Mouse (Mus musculus) lung, adult 18-20 months (tissue): Measurements from ENCODE around the gene Hoxd8.
A peak's percentile ranks its signal among the peaks of the same experiment; 100 is the strongest.

Experiments used
- DNase-seq, 2 experiments: peaks; one replicate each; pipeline ENCODE4 v3.0.0; 2022; ENCODE audit warnings: mixed read lengths in 2 of 2

The Hoxd8 gene

DNA sequence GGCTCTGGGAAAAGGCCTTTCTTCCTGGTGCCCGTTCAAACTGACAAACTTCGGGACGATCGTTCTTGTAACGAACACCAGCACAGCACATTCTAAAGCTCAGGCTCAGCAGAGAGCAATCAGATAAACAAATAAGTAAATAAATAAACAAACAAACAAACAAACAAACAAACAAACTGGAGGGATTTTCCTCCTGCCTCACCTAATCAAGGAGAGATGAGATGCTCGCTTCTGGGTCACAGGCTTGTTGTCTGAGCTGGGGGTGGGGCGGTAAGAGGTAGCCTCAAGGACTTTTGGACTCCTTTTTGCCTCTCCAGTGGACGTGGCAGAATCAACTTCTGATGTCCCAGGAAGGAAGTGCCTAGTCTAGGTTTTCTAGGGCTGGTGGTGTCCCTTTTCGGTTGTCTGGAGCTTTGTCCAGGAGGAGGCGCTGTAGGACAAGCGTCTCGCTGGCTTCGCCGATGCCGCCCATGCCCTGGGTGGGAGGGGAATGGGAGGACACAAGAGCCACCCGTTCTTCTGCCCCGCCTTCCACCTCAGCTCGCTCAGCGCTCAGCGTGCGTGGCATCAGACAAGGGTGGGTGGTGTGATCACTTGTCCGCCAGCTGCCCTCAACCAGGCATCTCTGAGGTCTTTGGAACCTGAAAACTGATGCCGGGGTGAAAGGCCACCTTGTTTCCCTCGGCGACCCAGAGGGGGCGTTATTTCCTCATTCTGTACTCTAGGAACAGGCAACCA is 11.3 kb downstream of the Hoxd8 start:
- DNase-seq, result peak; percentile 66 to 77

DNA sequence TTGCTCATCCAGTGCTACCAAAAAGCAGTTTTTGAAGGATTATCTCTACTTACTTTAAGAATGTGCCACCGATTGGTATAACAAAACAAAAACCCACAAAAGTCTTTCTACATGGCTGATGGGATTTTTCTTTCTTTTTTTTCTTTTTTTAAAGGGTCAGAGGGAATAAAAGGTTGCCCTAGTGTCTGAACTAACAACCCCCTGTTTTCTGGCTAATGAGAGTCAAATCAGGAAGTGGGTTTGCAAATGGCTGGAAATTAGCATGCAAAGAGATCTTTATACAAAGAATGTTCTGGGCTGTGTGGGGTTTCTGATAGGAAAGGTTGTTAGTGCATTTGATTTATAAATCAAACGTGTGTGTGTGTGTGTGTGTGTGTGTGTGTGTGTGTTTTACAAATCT is 16.0 kb downstream of the Hoxd8 start:
- no peak for DNase-seq

- DNase-seq, result no peak
Measured at GRCm38 (mm10) chr2:74720955-74721491, 16.6 kb downstream of the Hoxd8 start.

- no peak for DNase-seq
Measured at GRCm38 (mm10) chr2:74721882-74722281, 17.5 kb downstream of the Hoxd8 start.

DNA sequence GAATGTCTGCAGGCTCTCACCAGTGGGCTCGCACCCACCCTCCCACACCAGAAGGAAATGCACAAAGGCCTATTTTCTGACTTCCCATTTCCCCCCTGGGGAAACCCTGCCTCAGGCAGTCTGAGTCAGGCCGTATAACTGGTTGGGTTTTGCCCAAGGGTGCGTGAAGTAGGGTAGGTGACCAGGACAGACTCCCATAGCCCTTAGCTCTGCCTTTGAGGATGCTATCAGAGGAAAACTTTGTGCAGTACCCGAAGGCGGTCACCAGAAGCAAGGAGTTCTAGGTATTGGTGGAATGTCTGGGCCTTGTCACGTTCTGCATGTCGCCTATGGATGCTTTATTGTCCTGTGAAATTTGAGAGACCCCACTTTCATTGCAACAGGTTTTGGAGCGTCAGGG is 18.5 kb downstream of the Hoxd8 start:
- no peak for DNase-seq

GRCm38 (mm10) chr2:74724244-74725015 is 20.0 kb downstream of the Hoxd8 start:
- no peak for DNase-seq

DNA sequence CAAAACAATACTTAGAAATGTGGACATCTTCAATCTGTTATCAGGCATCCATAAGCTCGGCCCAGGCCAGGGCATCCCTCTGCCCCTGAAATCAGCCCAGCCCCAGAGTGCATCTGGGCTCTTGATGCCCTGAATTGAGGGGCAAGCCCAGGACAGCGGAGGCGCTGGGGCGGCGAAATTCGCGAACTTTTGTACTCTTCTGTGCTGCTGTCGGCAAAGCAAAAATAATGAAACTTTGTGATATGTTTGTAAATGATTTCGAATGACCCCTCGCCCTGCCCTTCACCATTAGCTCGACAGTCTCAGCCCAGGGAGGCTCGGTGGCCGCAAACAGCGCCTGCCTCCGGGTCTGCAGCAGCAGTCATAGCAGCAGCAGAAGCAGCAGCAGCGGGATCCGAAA is 20.8 kb downstream of the Hoxd8 start:
- no peak for DNase-seq

DNA sequence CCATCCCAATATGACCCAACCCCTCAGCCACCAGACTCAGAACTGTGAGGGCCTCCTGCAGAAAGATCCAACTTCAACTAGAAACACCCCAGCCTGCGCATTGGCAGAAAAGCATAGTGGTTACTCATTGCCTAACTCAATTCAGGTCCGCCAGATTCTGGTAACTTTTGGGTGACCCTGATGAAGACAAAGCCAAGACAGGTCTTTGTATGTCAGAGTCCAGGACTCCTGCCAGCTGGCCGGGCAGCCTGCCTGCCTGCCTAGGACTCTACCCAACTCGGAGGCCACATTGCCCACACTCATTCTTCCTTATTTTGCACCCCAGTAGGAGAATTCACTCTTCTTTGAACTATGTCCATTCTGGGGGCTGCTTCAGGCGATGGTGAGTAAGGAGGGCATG is 22.1 kb downstream of the Hoxd8 start, which contains the start of gene Gm28230:
Gene Gm28230, plus strand, starts transcription at position 178 of the 400 bp plus-strand sequence.
- DNase-seq, result no peak

- DNase-seq, result no peak
Measured at GRCm38 (mm10) chr2:74726973-74727639, 22.7 kb downstream of the Hoxd8 start.

- no peak for DNase-seq
Measured at GRCm38 (mm10) chr2:74727640-74728302, 23.4 kb downstream of the Hoxd8 start.

DNA sequence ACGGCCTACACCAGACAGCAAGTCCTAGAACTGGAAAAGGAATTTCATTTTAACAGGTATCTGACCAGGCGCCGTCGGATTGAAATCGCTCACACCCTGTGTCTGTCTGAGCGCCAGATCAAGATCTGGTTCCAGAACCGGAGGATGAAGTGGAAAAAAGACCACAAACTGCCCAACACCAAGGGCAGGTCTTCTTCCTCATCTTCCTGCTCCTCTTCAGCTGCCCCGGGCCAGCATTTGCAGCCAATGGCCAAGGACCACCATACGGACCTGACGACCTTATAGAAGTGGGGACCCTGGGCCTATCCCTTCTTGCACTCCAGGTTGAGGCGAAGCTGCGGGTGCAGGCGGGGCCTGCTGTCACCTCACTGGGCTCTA is 23.9 kb downstream of the Hoxd8 start:
- DNase-seq, result no peak

DNA sequence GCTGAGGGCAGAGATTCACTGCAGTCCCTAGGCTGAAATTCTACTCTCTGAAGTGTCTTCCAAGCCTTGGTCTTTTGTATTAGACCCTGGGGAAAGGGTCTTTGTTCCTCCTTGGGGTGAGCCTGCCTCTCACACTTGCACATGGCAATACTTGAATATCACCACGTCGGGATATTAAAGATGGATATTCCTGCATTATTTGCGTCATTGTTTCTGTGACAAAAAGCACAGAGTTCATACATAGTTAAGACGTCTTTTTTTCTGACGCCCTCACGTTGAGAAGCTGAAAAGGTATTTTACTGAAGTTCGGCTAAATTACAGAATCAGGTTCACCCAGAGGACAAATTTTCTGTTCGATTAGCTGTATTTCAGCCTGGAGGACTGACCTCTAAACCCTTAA is 25.9 kb downstream of the Hoxd8 start:
- no peak for DNase-seq

DNA sequence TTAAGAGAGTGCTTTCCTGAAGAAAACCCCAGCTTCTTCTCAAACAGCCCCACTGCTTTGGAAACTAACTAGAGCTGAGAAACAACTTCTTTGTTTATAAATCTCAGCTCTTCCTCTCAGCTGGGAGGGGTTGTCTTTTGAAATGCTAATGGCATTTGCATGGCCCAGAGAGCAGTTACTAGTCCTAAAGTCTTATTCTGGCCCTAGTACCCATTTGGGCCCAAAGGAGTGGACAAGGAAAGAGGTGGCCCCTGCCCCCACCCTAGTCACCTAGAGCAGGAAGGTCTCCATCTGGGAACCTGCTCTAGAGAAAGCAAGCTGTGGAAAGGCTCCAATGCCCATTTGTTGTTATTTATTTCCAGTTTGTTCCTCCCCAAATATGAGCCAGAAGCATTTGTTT is 26.6 kb downstream of the Hoxd8 start:
- no peak for DNase-seq

- DNase-seq, result no peak
Measured at GRCm38 (mm10) chr2:74731799-74732512, 27.5 kb downstream of the Hoxd8 start.

GRCm38 (mm10) chr2:74732513-74733316 is 28.3 kb downstream of the Hoxd8 start:
- no peak for DNase-seq

- DNase-seq, result no peak
Measured at GRCm38 (mm10) chr2:74733317-74733661, 28.9 kb downstream of the Hoxd8 start.

DNA sequence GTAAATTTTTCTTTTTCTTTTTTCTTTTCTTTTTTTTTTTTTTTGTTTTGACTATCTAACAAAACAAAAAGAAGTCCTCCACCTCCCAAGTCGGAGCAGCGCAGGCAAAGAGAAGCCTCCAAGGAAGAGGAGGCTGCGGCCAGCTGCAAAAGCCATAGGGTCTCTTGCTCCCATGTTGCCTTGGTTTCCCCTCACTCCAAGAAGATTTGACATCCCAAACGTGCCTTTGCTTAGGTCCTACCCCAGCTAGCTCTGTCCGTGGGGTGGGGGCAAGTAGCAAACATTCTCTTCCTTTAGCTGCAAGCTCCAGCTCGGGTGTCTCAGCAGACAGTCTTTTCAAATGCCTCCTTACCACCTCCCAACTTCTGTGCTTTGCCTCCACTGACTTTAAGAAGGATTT is 29.4 kb downstream of the Hoxd8 start:
- DNase-seq, result no peak

DNA sequence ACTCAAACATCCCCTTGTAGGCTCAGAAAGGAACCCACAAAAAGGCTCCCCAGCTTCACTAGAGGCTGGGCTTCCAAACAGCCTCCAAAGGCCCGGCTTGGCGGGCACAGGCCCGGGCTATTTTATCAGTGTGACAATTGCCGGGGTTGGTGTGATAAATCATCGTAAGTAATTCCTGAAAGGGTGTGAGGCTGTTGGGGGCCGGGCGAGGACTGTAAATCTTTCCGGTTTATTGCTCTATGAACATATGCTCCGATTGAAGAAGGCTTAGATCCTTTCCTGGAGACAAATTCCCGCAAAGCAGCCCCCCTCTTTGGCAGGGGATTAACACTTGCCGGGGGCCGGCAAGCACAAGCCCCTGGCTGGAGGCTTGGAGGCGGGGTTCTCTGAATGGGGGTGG is 30.0 kb downstream of the Hoxd8 start:
- no peak for DNase-seq

GRCm38 (mm10) chr2:74734996-74735811 is 30.8 kb downstream of the Hoxd8 start:
- no peak for DNase-seq

GRCm38 (mm10) chr2:74735851-74736687 is 31.7 kb downstream of the Hoxd8 start:
- no peak for DNase-seq
